Mouse (Mus musculus): ENCODE results near the gene Nupr1l. TPM values are rescaled to one million over a fixed set of nuclear protein-coding genes. Genes with fewer than 3 reads are reported as not detected.
"Not testable (repeated sequence)": the region's sequence is repeated elsewhere in the genome, so short reads cannot be mapped to it uniquely, and the experiment has no call there.

Gene Nupr1l
- total and polyA plus RNA-seq, 3 experiments, result 1.2 to 11.2 (median 4.0) TPM

- no peaks in the 10 kb centered on the region for H3K9me3 ChIP-seq (replicated peaks)
- H3K4me1 ChIP-seq (ENCODE audit: insufficient read depth, low read depth, low read length), result peaks cover 45% of the 10 kb centered on the region
- DNase-seq (ENCODE audit: low spot score) (no peak), ATAC-seq (ENCODE audit: extremely low read depth, insufficient number of reproducible peaks, low FRiP score, poor library complexity, severe bottlenecking) (no peak)
- no peak for TF ChIP-seq TAL1 (conservative IDR thresholded peaks at IDR 0.05; ENCODE audit: low read depth, low read length)
- no peak for TF ChIP-seq GATA2 (IDR thresholded peaks at IDR 0.05; ENCODE audit: borderline replicate concordance, low read depth, low read length)
- TF ChIP-seq POLR2AphosphoS5 (IDR thresholded peaks at IDR 0.05; ENCODE audit: insufficient replicate concordance, low read depth, low read length), result no peak
- TF ChIP-seq CTCF (IDR thresholded peaks at IDR 0.05; ENCODE audit: low read depth, low read length), result no peak
- TF ChIP-seq GATA1 (IDR thresholded peaks at IDR 0.05; ENCODE audit: borderline replicate concordance, low read length), result no peak
- no peak overlapping the region for H3K4me3 ChIP-seq (ENCODE audit: low read depth, low read length)
- no peaks in the 10 kb centered on the region for H3K27me3 ChIP-seq (ENCODE audit: insufficient read depth, low read length)
- no peaks in the 10 kb centered on the region for H3K36me3 ChIP-seq (replicated peaks)
Measured at GRCm38 (mm10) chr5:129909591-129909990, 1.3 kb downstream of the Nupr1l start.

DNA sequence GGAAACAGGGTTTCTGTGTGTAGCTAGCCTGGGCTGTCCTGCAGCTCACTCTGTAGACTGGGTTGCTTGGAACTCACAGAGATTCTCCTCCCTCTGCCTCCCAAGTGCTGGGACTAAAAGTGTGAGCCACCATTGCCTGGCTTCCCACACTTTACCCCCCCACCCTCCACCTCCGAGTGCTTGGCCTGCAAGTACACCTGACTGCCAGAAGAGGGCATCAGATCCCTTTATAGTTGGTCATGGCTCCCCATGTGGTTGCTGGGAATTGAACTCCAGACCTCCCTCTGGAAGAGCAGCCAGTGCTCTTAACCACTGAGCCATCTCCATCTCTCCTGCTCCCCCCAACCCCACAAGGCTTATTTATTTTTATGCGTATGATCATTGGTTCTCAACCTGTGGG is 5.7 kb downstream of the Nupr1l start:
- ATAC-seq (ENCODE audit: extremely low read depth, insufficient number of reproducible peaks, low FRiP score, poor library complexity, severe bottlenecking), result no peak
- peaks cover 37% of the 10 kb centered on the region for H3K4me1 ChIP-seq (ENCODE audit: insufficient read depth, low read depth, low read length)
- H3K27me3 ChIP-seq (ENCODE audit: insufficient read depth, low read length), result no peaks in the 10 kb centered on the region
- H3K4me3 ChIP-seq (ENCODE audit: low read depth, low read length), result no peak overlapping the region
- no peak for TF ChIP-seq GATA1 (IDR thresholded peaks at IDR 0.05; ENCODE audit: borderline replicate concordance, low read length)
- peak; percentile 73 for TF ChIP-seq CTCF (IDR thresholded peaks at IDR 0.05; ENCODE audit: low read depth, low read length)
- TF ChIP-seq TAL1 (conservative IDR thresholded peaks at IDR 0.05; ENCODE audit: low read depth, low read length), result no peak
- TF ChIP-seq GATA2 (IDR thresholded peaks at IDR 0.05; ENCODE audit: borderline replicate concordance, low read depth, low read length), result no peak
- no peak for TF ChIP-seq POLR2AphosphoS5 (IDR thresholded peaks at IDR 0.05; ENCODE audit: insufficient replicate concordance, low read depth, low read length)
- no peaks in the 10 kb centered on the region for H3K9me3 ChIP-seq (replicated peaks)
- no peak for DNase-seq (ENCODE audit: low spot score)
- H3K36me3 ChIP-seq (replicated peaks), result no peaks in the 10 kb centered on the region

- not testable (repeated sequence) for H3K27me3 ChIP-seq (ENCODE audit: insufficient read depth, low read length); H3K9me3 ChIP-seq (replicated peaks); H3K36me3 ChIP-seq (replicated peaks); DNase-seq (ENCODE audit: low spot score); ATAC-seq (ENCODE audit: extremely low read depth, insufficient number of reproducible peaks, low FRiP score, poor library complexity, severe bottlenecking); H3K4me3 ChIP-seq (ENCODE audit: low read depth, low read length)
- H3K4me1 ChIP-seq (ENCODE audit: insufficient read depth, low read depth, low read length), result peaks cover 33% of the 10 kb centered on the region
Measured at GRCm38 (mm10) chr5:129915491-129915890, 7.2 kb downstream of the Nupr1l start.

- Histone ChIP-seq H3K4me1 (ENCODE audit: insufficient read depth, low read depth, low read length) (peaks cover 33% of the 10 kb centered on the region), H3K9me3 (replicated peaks) (no peaks in the 10 kb centered on the region), H3K4me3 (ENCODE audit: low read depth, low read length) (peak overlapping the region; percentile 33; the same call in 1 of the 2 replicates), H3K36me3 (replicated peaks) (no peaks in the 10 kb centered on the region), H3K27me3 (ENCODE audit: insufficient read depth, low read length) (no peaks in the 10 kb centered on the region)
- TF ChIP-seq POLR2AphosphoS5 (IDR thresholded peaks at IDR 0.05; ENCODE audit: insufficient replicate concordance, low read depth, low read length), result no peak
- no peak for TF ChIP-seq GATA1 (IDR thresholded peaks at IDR 0.05; ENCODE audit: borderline replicate concordance, low read length)
- TF ChIP-seq GATA2 (IDR thresholded peaks at IDR 0.05; ENCODE audit: borderline replicate concordance, low read depth, low read length), result no peak
- no peak for TF ChIP-seq CTCF (IDR thresholded peaks at IDR 0.05; ENCODE audit: low read depth, low read length)
- no peak for TF ChIP-seq TAL1 (conservative IDR thresholded peaks at IDR 0.05; ENCODE audit: low read depth, low read length)
- DNase-seq (ENCODE audit: low spot score) (peak; percentile 11), ATAC-seq (ENCODE audit: extremely low read depth, insufficient number of reproducible peaks, low FRiP score, poor library complexity, severe bottlenecking) (peak; percentile 64)
Measured at GRCm38 (mm10) chr5:129918065-129918651, 9.8 kb downstream of the Nupr1l start.

GRCm38 (mm10) chr5:129918752-129919151 is 10.4 kb downstream of the Nupr1l start:
- DNase-seq (ENCODE audit: low spot score), result no peak
- Histone ChIP-seq H3K27me3 (ENCODE audit: insufficient read depth, low read length) (no peaks in the 10 kb centered on the region), H3K36me3 (replicated peaks) (no peaks in the 10 kb centered on the region), H3K4me3 (ENCODE audit: low read depth, low read length) (peak overlapping the region; percentile 33; the same call in 1 of the 2 replicates), H3K9me3 (replicated peaks) (no peaks in the 10 kb centered on the region), H3K4me1 (ENCODE audit: insufficient read depth, low read depth, low read length) (peaks cover 32% of the 10 kb centered on the region)
- no peak for TF ChIP-seq CTCF (IDR thresholded peaks at IDR 0.05; ENCODE audit: low read depth, low read length)
- TF ChIP-seq POLR2AphosphoS5 (IDR thresholded peaks at IDR 0.05; ENCODE audit: insufficient replicate concordance, low read depth, low read length), result no peak
- TF ChIP-seq GATA2 (IDR thresholded peaks at IDR 0.05; ENCODE audit: borderline replicate concordance, low read depth, low read length), result no peak
- TF ChIP-seq TAL1 (conservative IDR thresholded peaks at IDR 0.05; ENCODE audit: low read depth, low read length), result no peak
- no peak for TF ChIP-seq GATA1 (IDR thresholded peaks at IDR 0.05; ENCODE audit: borderline replicate concordance, low read length)
- ATAC-seq (ENCODE audit: extremely low read depth, insufficient number of reproducible peaks, low FRiP score, poor library complexity, severe bottlenecking), result 0 out of 2 replicates have a peak, but pooled peaks have one; percentile 51

- Histone ChIP-seq H3K4me1 (ENCODE audit: insufficient read depth, low read depth, low read length) (peaks cover 26% of the 10 kb centered on the region), H3K36me3 (replicated peaks) (no peaks in the 10 kb centered on the region), H3K27me3 (ENCODE audit: insufficient read depth, low read length) (no peaks in the 10 kb centered on the region), H3K4me3 (ENCODE audit: low read depth, low read length) (no peak overlapping the region; the same call in 1 of the 2 replicates), H3K9me3 (replicated peaks) (no peaks in the 10 kb centered on the region)
- no peak for ATAC-seq (ENCODE audit: extremely low read depth, insufficient number of reproducible peaks, low FRiP score, poor library complexity, severe bottlenecking)
- DNase-seq (ENCODE audit: low spot score), result no peak
- no peak for TF ChIP-seq POLR2AphosphoS5 (IDR thresholded peaks at IDR 0.05; ENCODE audit: insufficient replicate concordance, low read depth, low read length)
- TF ChIP-seq TAL1 (conservative IDR thresholded peaks at IDR 0.05; ENCODE audit: low read depth, low read length), result no peak
- no peak for TF ChIP-seq GATA1 (IDR thresholded peaks at IDR 0.05; ENCODE audit: borderline replicate concordance, low read length)
- TF ChIP-seq GATA2 (IDR thresholded peaks at IDR 0.05; ENCODE audit: borderline replicate concordance, low read depth, low read length), result no peak
- TF ChIP-seq CTCF (IDR thresholded peaks at IDR 0.05; ENCODE audit: low read depth, low read length), result no peak
Measured at GRCm38 (mm10) chr5:129919320-129919719, 11.0 kb downstream of the Nupr1l start.
